Mouse (Mus musculus): ENCODE data around the gene Timm17a. TPM values are rescaled to one million over a fixed set of nuclear protein-coding genes. Genes with fewer than 3 reads are reported as not detected.

Timm17a gene
- total RNA-seq, 2 experiments from 2014 or later = 14.1 to 67.3 TPM

- ATAC-seq (ENCODE audit: poor library complexity, severe bottlenecking) = no peak
Observed at GRCm38 (mm10) chr1:135281841-135282240, 31.7 kb downstream of the Timm17a start.

- ATAC-seq (ENCODE audit: poor library complexity, severe bottlenecking) = no peak
Observed at GRCm38 (mm10) chr1:135280646-135281045, 32.9 kb downstream of the Timm17a start.

GRCm38 (mm10) chr1:135271371-135271770, 42.2 kb downstream of the Timm17a start:
- ATAC-seq (ENCODE audit: poor library complexity, severe bottlenecking) = no peak

GRCm38 (mm10) chr1:135267663-135268446, 45.7 kb downstream of the Timm17a start:
- ATAC-seq (ENCODE audit: poor library complexity, severe bottlenecking) = peak; percentile 58

- ATAC-seq (ENCODE audit: poor library complexity, severe bottlenecking) = peak; percentile 72
Observed at GRCm38 (mm10) chr1:135265834-135266233, 47.7 kb downstream of the Timm17a start.

- no peak for ATAC-seq (ENCODE audit: poor library complexity, severe bottlenecking)
Observed at GRCm38 (mm10) chr1:135263316-135263715, 50.3 kb downstream of the Timm17a start.

- no peak for ATAC-seq (ENCODE audit: poor library complexity, severe bottlenecking)
Observed at GRCm38 (mm10) chr1:135262329-135262728, 51.2 kb downstream of the Timm17a start.

- no peak for ATAC-seq (ENCODE audit: poor library complexity, severe bottlenecking)
Observed at GRCm38 (mm10) chr1:135260931-135261330, 52.6 kb downstream of the Timm17a start.

GRCm38 (mm10) chr1:135259128-135259436, 54.5 kb downstream of the Timm17a start:
- ATAC-seq (ENCODE audit: poor library complexity, severe bottlenecking) = peak; percentile 90

GRCm38 (mm10) chr1:135258380-135259127, 55.0 kb downstream of the Timm17a start, which contains the start of gene Elf3:
Gene Elf3, minus strand, starts transcription at chr1:135258568.
- ATAC-seq (ENCODE audit: poor library complexity, severe bottlenecking) = no peak

- ATAC-seq (ENCODE audit: poor library complexity, severe bottlenecking) = no peak
Observed at GRCm38 (mm10) chr1:135256299-135256698, 57.3 kb downstream of the Timm17a start.

GRCm38 (mm10) chr1:135252854-135253253, 60.7 kb downstream of the Timm17a start:
- ATAC-seq (ENCODE audit: poor library complexity, severe bottlenecking) = no peak

GRCm38 (mm10) chr1:135251405-135251804, 62.2 kb downstream of the Timm17a start:
- ATAC-seq (ENCODE audit: poor library complexity, severe bottlenecking) = no peak

- ATAC-seq (ENCODE audit: poor library complexity, severe bottlenecking) = no peak
Observed at GRCm38 (mm10) chr1:135250706-135251105, 62.9 kb downstream of the Timm17a start.

- no peak for ATAC-seq (ENCODE audit: poor library complexity, severe bottlenecking)
Observed at GRCm38 (mm10) chr1:135248434-135248850, 65.1 kb downstream of the Timm17a start.

Other genes starting within 250 kb of the Timm17a start
- not detected in 2 replicates for gene Lgr6, start 208.5 kb downstream of the Timm17a start, total RNA-seq (2015)
- gene Lgr6, start 208.5 kb downstream of the Timm17a start, total RNA-seq (2017) = not detected in 2 replicates
- 25.5 and 29.5 TPM in 2 replicates for gene Ptpn7, start 181.1 kb downstream of the Timm17a start, total RNA-seq (2015)
- 49.7 and 54.2 TPM in 2 replicates for gene Ptpn7, start 181.1 kb downstream of the Timm17a start, total RNA-seq (2017)
- gene Arl8a, start 167.0 kb downstream of the Timm17a start, total RNA-seq (2015) = 83.3 and 93.2 TPM in 2 replicates
- gene Arl8a, start 167.0 kb downstream of the Timm17a start, total RNA-seq (2017) = 37.1 and 49.1 TPM in 2 replicates
- not detected in 2 replicates for gene Gpr37l1, start 146.1 kb downstream of the Timm17a start, total RNA-seq (2015)
- not detected in 2 replicates for gene Gpr37l1, start 146.1 kb downstream of the Timm17a start, total RNA-seq (2017)
- not detected in 2 replicates for gene Elf3, start 55.2 kb downstream of the Timm17a start, total RNA-seq (2015)
- gene Elf3, start 55.2 kb downstream of the Timm17a start, total RNA-seq (2017) = not detected in 2 replicates
- gene Rnpep, start 29.7 kb downstream of the Timm17a start, total RNA-seq (2015) = 127 TPM in 2 replicates
- gene Rnpep, start 29.7 kb downstream of the Timm17a start, total RNA-seq (2017) = 118 and 122 TPM in 2 replicates
- gene Lmod1, start 11.0 kb upstream of the Timm17a start, total RNA-seq (2015) = not detected in 2 replicates
- not detected in 2 replicates for gene Lmod1, start 11.0 kb upstream of the Timm17a start, total RNA-seq (2017)
- not detected in 2 replicates for gene Shisa4, start 61.5 kb upstream of the Timm17a start, total RNA-seq (2015)
- gene Shisa4, start 61.5 kb upstream of the Timm17a start, total RNA-seq (2017) = 0.53 TPM in 1 of 2 replicates, not detected in the other
- gene Ipo9, start 116.7 kb upstream of the Timm17a start, total RNA-seq (2015) = 33.6 and 47.9 TPM in 2 replicates
- 28.6 and 29.2 TPM in 2 replicates for gene Ipo9, start 116.7 kb upstream of the Timm17a start, total RNA-seq (2017)